Mouse (Mus musculus): Measurements from ENCODE around the gene Slit3. TPM values are rescaled to one million over a fixed set of nuclear protein-coding genes. Genes with fewer than 3 reads are reported as not detected.

The Slit3 gene
- total and polyA plus RNA-seq, 3 experiments: 0.55 to 4.8 (median 2.8) TPM

GRCm38 (mm10) chr11:35366611-35367010, 245.6 kb downstream of the Slit3 start:
- dilution Hi-C loops (cut with MboI; ENCODE audit: extremely low pct_ligation_motif_present, extremely low pct_unique_long_range_greater_than_20kb, low sequenced_read_pairs) (no loop called here), in situ Hi-C loops (cut with MboI; ENCODE audit: low pct_ligation_motif_present, low pct_unique_long_range_greater_than_20kb, low sequenced_read_pairs) (no loop called here)
- H3K36me3 ChIP-seq (replicated peaks in 1 of 2; ENCODE audit: control insufficient read depth in 1 of 2, insufficient read depth in 1 of 2, low read length in 1 of 2): no peaks in the 10 kb centered on the region

GRCm38 (mm10) chr11:35367248-35367647, 246.2 kb downstream of the Slit3 start:
- Histone ChIP-seq H3K9ac (ENCODE audit: insufficient read depth, low read depth) (no peak overlapping the region), H3K79me2 (replicated peaks; ENCODE audit: control insufficient read depth, extremely low read depth, insufficient read depth, poor library complexity, severe bottlenecking) (no peaks in the 10 kb centered on the region), H3K4me2 (ENCODE audit: insufficient read depth, low read depth, poor library complexity, severe bottlenecking) (no peak overlapping the region), H3K4me3 (replicated peaks in 1 of 3; ENCODE audit: low read depth in 2 of 3, low read length in 2 of 3, poor library complexity in 1 of 3) (no peak overlapping the region), H3K9me3 (replicated peaks; ENCODE audit: low read length) (peaks cover under 1% of the 10 kb centered on the region), H3K27ac (ENCODE audit: insufficient read depth, low read depth) (no peak overlapping the region), H3K36me3 (replicated peaks in 1 of 2; ENCODE audit: control insufficient read depth in 1 of 2, insufficient read depth in 1 of 2, low read length in 1 of 2) (no peaks in the 10 kb centered on the region), H3K27me3 (replicated peaks) (no peaks in the 10 kb centered on the region), H3K4me1 (ENCODE audit: control insufficient read depth in 1 of 2, insufficient read depth in 2 of 2) (peaks cover 0 to 9% of the 10 kb centered on the region in 2 experiments; a peak in 1 of 4 replicates)
- dilution Hi-C loops (cut with MboI; ENCODE audit: extremely low pct_ligation_motif_present, extremely low pct_unique_long_range_greater_than_20kb, low sequenced_read_pairs) (no loop called here), in situ Hi-C loops (cut with MboI; ENCODE audit: low pct_ligation_motif_present, low pct_unique_long_range_greater_than_20kb, low sequenced_read_pairs) (no loop called here)
- DNase-seq (ENCODE audit: extremely low read depth): peak; percentile 58
- no peak for TF ChIP-seq PAX5 (IDR thresholded peaks at IDR 0.05; ENCODE audit: low read length)
- no peak for TF ChIP-seq NRF1 (IDR thresholded peaks at IDR 0.05; ENCODE audit: low read depth, low read length)
- TF ChIP-seq RAD21 (IDR thresholded peaks at IDR 0.05; ENCODE audit: low read depth, low read length): peak; percentile 63
- TF ChIP-seq JUND (conservative IDR thresholded peaks at IDR 0.05; ENCODE audit: low read depth, low read length): no peak
- no peak for TF ChIP-seq MAX (IDR thresholded peaks at IDR 0.05; ENCODE audit: low read length)
- TF ChIP-seq E2F4 (IDR thresholded peaks at IDR 0.05; ENCODE audit: insufficient replicate concordance, low read depth, low read length): no peak
- no peak for TF ChIP-seq MYC (IDR thresholded peaks at IDR 0.05; ENCODE audit: low read depth, low read length)
- no peak for TF ChIP-seq JUN (IDR thresholded peaks at IDR 0.05; ENCODE audit: insufficient read depth, low read depth, low read length)
- peak; percentile 61 for TF ChIP-seq SMC3 (IDR thresholded peaks at IDR 0.05; ENCODE audit: low read depth, low read length)
- no peak for TF ChIP-seq IRF4 (IDR thresholded peaks at IDR 0.05; ENCODE audit: low read depth, low read length)
- no peak for TF ChIP-seq ETS1 (conservative IDR thresholded peaks at IDR 0.05; ENCODE audit: low read depth, low read length)
- TF ChIP-seq CHD1 (IDR thresholded peaks at IDR 0.05; ENCODE audit: low read depth, low read length): no peak
- no peak for TF ChIP-seq KAT2A (IDR thresholded peaks at IDR 0.05; ENCODE audit: insufficient replicate concordance, low read length)
- peak; percentile 18 to 65; a peak in 2 of 4 replicates for TF ChIP-seq CTCF (conservative IDR thresholded peaks at IDR 0.05 in 1 of 2, IDR thresholded peaks at IDR 0.05 in 1 of 2; ENCODE audit: low read depth in 2 of 2, low read length in 2 of 2)
- no peak for TF ChIP-seq ZKSCAN1 (IDR thresholded peaks at IDR 0.05; ENCODE audit: borderline replicate concordance, low read depth, low read length)
- TF ChIP-seq ZMIZ1 (IDR thresholded peaks at IDR 0.05; ENCODE audit: low read depth, low read length): no peak
- TF ChIP-seq NELFE (IDR thresholded peaks at IDR 0.05; ENCODE audit: low read depth, low read length): no peak
- no peak for TF ChIP-seq GABPA (IDR thresholded peaks at IDR 0.05; ENCODE audit: insufficient replicate concordance, low read depth, low read length)

More at GRCm38 (mm10) chr11:35366611-35367010, 245.6 kb downstream of the Slit3 start:
- H3K4me1 ChIP-seq (ENCODE audit: control insufficient read depth in 1 of 2, insufficient read depth in 2 of 2): peaks cover 0 to 9% of the 10 kb centered on the region in 2 experiments; a peak in 1 of 4 replicates
- H3K4me3 ChIP-seq (replicated peaks in 1 of 3; ENCODE audit: low read depth in 2 of 3, low read length in 2 of 3, poor library complexity in 1 of 3): no peak overlapping the region
- H3K27ac ChIP-seq (ENCODE audit: insufficient read depth, low read depth): no peak overlapping the region
- H3K4me2 ChIP-seq (ENCODE audit: insufficient read depth, low read depth, poor library complexity, severe bottlenecking): no peak overlapping the region
- TF ChIP-seq EP300 (IDR thresholded peaks at IDR 0.05; ENCODE audit: low read length) (no peak), SIN3A (IDR thresholded peaks at IDR 0.05; ENCODE audit: low read length) (no peak), KAT2A (IDR thresholded peaks at IDR 0.05; ENCODE audit: insufficient replicate concordance, low read length) (no peak), UBTF (IDR thresholded peaks at IDR 0.05; ENCODE audit: low read depth, low read length) (no peak), NELFE (IDR thresholded peaks at IDR 0.05; ENCODE audit: low read depth, low read length) (no peak), SMC3 (IDR thresholded peaks at IDR 0.05; ENCODE audit: low read depth, low read length) (no peak), TBP (conservative IDR thresholded peaks at IDR 0.05; ENCODE audit: low read depth, low read length) (no peak)
- H3K9ac ChIP-seq (ENCODE audit: insufficient read depth, low read depth): no peak overlapping the region
- DNase-seq (ENCODE audit: extremely low read depth): no peak
- no peaks in the 10 kb centered on the region for H3K27me3 ChIP-seq (replicated peaks)
- H3K79me2 ChIP-seq (replicated peaks; ENCODE audit: control insufficient read depth, extremely low read depth, insufficient read depth, poor library complexity, severe bottlenecking): no peaks in the 10 kb centered on the region
- H3K9me3 ChIP-seq (replicated peaks; ENCODE audit: low read length): no peaks in the 10 kb centered on the region
